Mouse (Mus musculus): ENCODE measurements around the gene Olfr45. TPM values are rescaled to one million over a fixed set of nuclear protein-coding genes. Genes with fewer than 3 reads are reported as not detected.

The Olfr45 gene
- polyA plus RNA-seq, 1 experiment from 2014 or later, result 0.09 TPM

DNA sequence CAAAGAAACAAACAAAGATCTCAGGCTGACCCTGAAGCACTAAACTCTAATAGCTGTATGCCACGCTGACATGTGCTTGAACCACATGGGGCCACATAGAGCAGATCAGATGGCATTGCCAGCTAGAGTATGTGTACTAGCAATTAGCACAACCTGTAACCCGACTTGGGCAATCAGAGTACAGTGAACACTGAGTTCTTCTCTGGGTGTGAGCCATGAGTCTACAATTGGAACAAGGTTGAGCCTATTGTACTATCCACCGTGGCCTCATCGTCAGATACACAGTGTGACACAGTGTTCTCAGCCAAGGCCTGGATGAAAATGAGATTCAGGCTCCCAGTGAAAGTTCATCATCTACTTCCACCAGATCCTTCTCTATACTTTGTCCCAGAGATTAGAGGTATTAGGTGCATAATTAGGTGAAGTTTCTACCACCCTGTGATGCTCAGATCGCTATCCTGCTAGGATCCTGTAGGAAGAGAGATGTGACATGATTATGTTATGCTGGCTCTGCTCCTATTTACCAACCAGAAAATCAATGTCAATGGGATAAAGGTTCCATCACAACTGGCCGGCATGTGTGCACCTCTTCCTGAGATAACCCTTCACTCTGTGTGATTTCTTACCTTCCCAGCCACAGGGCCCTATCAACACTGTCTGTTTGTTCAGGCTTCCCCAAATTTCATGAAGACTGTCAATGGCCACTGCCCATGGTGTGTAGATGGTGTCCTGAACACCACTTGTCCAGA lies 26.0 kb downstream of the Olfr45 start:
- Histone ChIP-seq H3K4me2 (ENCODE audit: low read depth, severe bottlenecking) (no peak overlapping the region), H3K27ac (replicated peaks; ENCODE audit: low read depth, low read length) (no peak overlapping the region), H3K4me1 (ENCODE audit: control insufficient read depth, insufficient read depth, low read length) (no peaks in the 10 kb centered on the region), H3K9me3 (ENCODE audit: control insufficient read depth, low read length) (no peaks in the 10 kb centered on the region), H3K36me3 (ENCODE audit: control insufficient read depth, insufficient read depth, low read length) (no peaks in the 10 kb centered on the region), H3K4me3 (ENCODE audit: low read depth, low read length) (no peak overlapping the region), H3K9ac (ENCODE audit: low read length) (no peak overlapping the region), H3K27me3 (ENCODE audit: control insufficient read depth, insufficient read depth, low read length) (no peaks in the 10 kb centered on the region)
- DNase-seq (ENCODE audit: low spot score) (no peak), ATAC-seq (ENCODE audit: insufficient number of reproducible peaks, low FRiP score, low TSS enrichment, low read depth) (no peak)
- WGBS, result 86% methylated on average over 6 of the region's 6 CpGs

DNA sequence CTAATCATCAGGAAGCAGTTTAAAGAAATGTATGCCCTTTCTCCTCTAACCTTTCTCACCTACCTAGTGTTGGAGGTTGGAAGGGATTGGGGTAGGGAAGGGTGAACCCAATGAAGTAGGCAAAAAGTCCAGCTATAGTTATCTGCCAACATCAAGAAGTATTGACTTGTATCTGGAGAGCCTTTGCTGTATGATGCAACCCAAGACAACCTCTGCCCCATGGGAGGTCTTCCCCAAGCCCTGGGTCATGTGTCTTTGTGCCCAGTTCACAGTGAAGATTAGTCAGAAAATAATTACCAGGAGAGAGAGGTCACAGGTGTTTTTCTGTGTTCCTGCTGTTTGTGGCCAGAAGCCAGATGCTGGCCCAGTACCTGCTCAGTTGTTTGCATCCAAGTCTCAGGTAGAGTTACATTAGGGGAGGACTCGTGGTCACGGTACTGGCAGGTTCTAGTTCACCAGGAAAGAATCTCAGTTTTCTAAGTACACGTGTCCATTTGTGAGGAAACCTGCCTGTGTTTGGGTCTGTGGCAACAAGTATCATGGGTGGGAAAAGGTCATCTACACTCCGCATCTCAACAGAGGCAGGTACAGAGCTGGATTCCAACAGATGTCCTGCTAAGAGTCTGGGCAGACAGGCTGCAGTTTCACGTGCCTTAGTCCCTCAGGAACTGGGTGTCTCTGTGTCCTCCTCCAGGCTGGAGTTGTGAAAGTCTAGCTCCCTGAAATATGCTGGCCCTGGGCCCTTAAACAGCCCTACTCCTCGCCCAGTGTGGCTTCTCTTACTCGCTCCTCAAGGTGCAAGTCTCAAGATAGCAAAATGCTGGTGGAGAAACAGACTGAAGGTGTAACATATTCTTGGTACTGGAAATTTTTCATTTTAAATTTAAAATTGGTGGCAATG lies 35.7 kb downstream of the Olfr45 start:
- Histone ChIP-seq H3K4me1 (ENCODE audit: control insufficient read depth, insufficient read depth, low read length) (no peaks in the 10 kb centered on the region), H3K4me2 (ENCODE audit: low read depth, severe bottlenecking) (no peak overlapping the region), H3K9me3 (ENCODE audit: control insufficient read depth, low read length) (no peaks in the 10 kb centered on the region), H3K36me3 (ENCODE audit: control insufficient read depth, insufficient read depth, low read length) (no peaks in the 10 kb centered on the region), H3K27me3 (ENCODE audit: control insufficient read depth, insufficient read depth, low read length) (no peaks in the 10 kb centered on the region), H3K27ac (replicated peaks; ENCODE audit: low read depth, low read length) (no peak overlapping the region), H3K4me3 (ENCODE audit: low read depth, low read length) (no peak overlapping the region), H3K9ac (ENCODE audit: low read length) (no peak overlapping the region)
- ATAC-seq (ENCODE audit: insufficient number of reproducible peaks, low FRiP score, low TSS enrichment, low read depth), result no peak
- WGBS, result 86% methylated on average over 7 of the region's 7 CpGs
- DNase-seq (ENCODE audit: low spot score), result no peak

- no peaks in the 10 kb centered on the region for H3K36me3 ChIP-seq (ENCODE audit: control insufficient read depth, insufficient read depth, low read length)
- no peaks in the 10 kb centered on the region for H3K27me3 ChIP-seq (ENCODE audit: control insufficient read depth, insufficient read depth, low read length)
- H3K4me3 ChIP-seq (ENCODE audit: low read depth, low read length), result no peak overlapping the region
- no peaks in the 10 kb centered on the region for H3K9me3 ChIP-seq (ENCODE audit: control insufficient read depth, low read length)
- 85% methylated on average over 6 of the region's 6 CpGs for WGBS
- ATAC-seq (ENCODE audit: insufficient number of reproducible peaks, low FRiP score, low TSS enrichment, low read depth), result no peak
- no peaks in the 10 kb centered on the region for H3K4me1 ChIP-seq (ENCODE audit: control insufficient read depth, insufficient read depth, low read length)
- H3K9ac ChIP-seq (ENCODE audit: low read length), result no peak overlapping the region
- H3K27ac ChIP-seq (replicated peaks; ENCODE audit: low read depth, low read length), result no peak overlapping the region
- H3K4me2 ChIP-seq (ENCODE audit: low read depth, severe bottlenecking), result no peak overlapping the region
- no peak for DNase-seq (ENCODE audit: low spot score)
These were observed 39.3 kb downstream of the Olfr45 start for GRCm38 (mm10) chr7:140721095-140721494.

DNA sequence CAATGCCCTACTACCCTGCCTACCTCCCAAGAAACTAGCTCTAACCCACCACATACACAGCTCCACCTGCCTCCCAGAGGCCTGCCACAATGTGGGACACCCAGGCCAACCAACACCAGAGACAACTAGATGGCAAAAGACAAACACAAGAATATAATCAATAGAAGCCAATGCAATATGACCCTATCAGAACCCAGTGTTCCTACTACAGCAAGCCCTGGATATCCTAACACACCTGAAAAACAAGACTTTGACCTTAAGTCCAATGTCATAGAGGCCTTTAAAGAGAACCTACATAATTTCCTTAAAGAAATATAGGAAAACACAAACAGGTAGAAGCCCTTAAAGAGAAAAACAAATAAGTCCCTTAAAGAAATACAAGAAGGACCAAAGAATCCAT lies 43.8 kb downstream of the Olfr45 start:
- H3K9ac ChIP-seq (ENCODE audit: low read length), result no peak overlapping the region
- H3K4me3 ChIP-seq (ENCODE audit: low read depth, low read length), result no peak overlapping the region
- no peak overlapping the region for H3K27ac ChIP-seq (replicated peaks; ENCODE audit: low read depth, low read length)
- no peaks in the 10 kb centered on the region for H3K36me3 ChIP-seq (ENCODE audit: control insufficient read depth, insufficient read depth, low read length)
- no peaks in the 10 kb centered on the region for H3K4me1 ChIP-seq (ENCODE audit: control insufficient read depth, insufficient read depth, low read length)
- H3K27me3 ChIP-seq (ENCODE audit: control insufficient read depth, insufficient read depth, low read length), result no peaks in the 10 kb centered on the region
- no peak for ATAC-seq (ENCODE audit: insufficient number of reproducible peaks, low FRiP score, low TSS enrichment, low read depth)
- no peak overlapping the region for H3K4me2 ChIP-seq (ENCODE audit: low read depth, severe bottlenecking)
- DNase-seq (ENCODE audit: low spot score), result no peak
- no peaks in the 10 kb centered on the region for H3K9me3 ChIP-seq (ENCODE audit: control insufficient read depth, low read length)

- Histone ChIP-seq H3K4me2 (ENCODE audit: low read depth, severe bottlenecking) (no peak overlapping the region), H3K27me3 (ENCODE audit: control insufficient read depth, insufficient read depth, low read length) (no peaks in the 10 kb centered on the region), H3K9me3 (ENCODE audit: control insufficient read depth, low read length) (no peaks in the 10 kb centered on the region), H3K36me3 (ENCODE audit: control insufficient read depth, insufficient read depth, low read length) (no peaks in the 10 kb centered on the region), H3K9ac (ENCODE audit: low read length) (no peak overlapping the region), H3K27ac (replicated peaks; ENCODE audit: low read depth, low read length) (no peak overlapping the region), H3K4me1 (ENCODE audit: control insufficient read depth, insufficient read depth, low read length) (no peaks in the 10 kb centered on the region), H3K4me3 (ENCODE audit: low read depth, low read length) (no peak overlapping the region)
- 71% methylated on average over 2 of the region's 2 CpGs for WGBS
- ATAC-seq (ENCODE audit: insufficient number of reproducible peaks, low FRiP score, low TSS enrichment, low read depth) (no peak), DNase-seq (ENCODE audit: low spot score) (no peak)
These were observed 51.4 kb downstream of the Olfr45 start for GRCm38 (mm10) chr7:140733162-140733561.

Other genes with a start within 250 kb of the Olfr45 start
- not detected in 2 replicates for gene Olfr533, start 218.6 kb upstream of the Olfr45 start, polyA plus RNA-seq (2014; fragmentation: Nextera tagmentation; extraction: Ambion mirVana)
- gene Olfr535, start 197.7 kb upstream of the Olfr45 start, polyA plus RNA-seq (2014; fragmentation: Nextera tagmentation; extraction: Ambion mirVana), result not detected in 2 replicates
- not detected in 2 replicates for gene Olfr536, start 174.6 kb upstream of the Olfr45 start, polyA plus RNA-seq (2014; fragmentation: Nextera tagmentation; extraction: Ambion mirVana)
- gene Olfr538, start 114.1 kb upstream of the Olfr45 start, polyA plus RNA-seq (2014; fragmentation: Nextera tagmentation; extraction: Ambion mirVana), result not detected in 2 replicates
- not detected in 2 replicates for gene Olfr46, start 80.7 kb upstream of the Olfr45 start, polyA plus RNA-seq (2014; fragmentation: Nextera tagmentation; extraction: Ambion mirVana)
- gene Olfr61, start 53.0 kb upstream of the Olfr45 start, polyA plus RNA-seq (2014; fragmentation: Nextera tagmentation; extraction: Ambion mirVana), result not detected in 2 replicates
- gene Olfr53, start 35.5 kb upstream of the Olfr45 start, polyA plus RNA-seq (2014; fragmentation: Nextera tagmentation; extraction: Ambion mirVana), result not detected in 2 replicates
- not detected in 2 replicates for gene Olfr539, start 22.0 kb upstream of the Olfr45 start, polyA plus RNA-seq (2014; fragmentation: Nextera tagmentation; extraction: Ambion mirVana)
- not detected in 2 replicates for gene Olfr541, start 15.3 kb downstream of the Olfr45 start, polyA plus RNA-seq (2014; fragmentation: Nextera tagmentation; extraction: Ambion mirVana)
- gene Cyp2e1, start 81.8 kb downstream of the Olfr45 start, polyA plus RNA-seq (2014; fragmentation: Nextera tagmentation; extraction: Ambion mirVana), result not detected in 2 replicates
- 0.85 and 1.0 TPM in 2 replicates for gene Syce1, start 105.9 kb downstream of the Olfr45 start, polyA plus RNA-seq (2014; fragmentation: Nextera tagmentation; extraction: Ambion mirVana)
- gene Zfp941, start 140.2 kb downstream of the Olfr45 start, polyA plus RNA-seq (2014; fragmentation: Nextera tagmentation; extraction: Ambion mirVana), result 2.0 and 3.1 TPM in 2 replicates
- gene Urah, start 153.1 kb downstream of the Olfr45 start, polyA plus RNA-seq (2014; fragmentation: Nextera tagmentation; extraction: Ambion mirVana), result 0.68 and 0.78 TPM in 2 replicates
- not detected in 2 replicates for gene Scgb1c1, start 163.6 kb downstream of the Olfr45 start, polyA plus RNA-seq (2014; fragmentation: Nextera tagmentation; extraction: Ambion mirVana)
- not detected in 2 replicates for gene Odf3, start 165.9 kb downstream of the Olfr45 start, polyA plus RNA-seq (2014; fragmentation: Nextera tagmentation; extraction: Ambion mirVana)
- gene Gm45785, start 174.4 kb downstream of the Olfr45 start, polyA plus RNA-seq (2014; fragmentation: Nextera tagmentation; extraction: Ambion mirVana), result not detected in 2 replicates
- gene Ric8a, start 175.0 kb downstream of the Olfr45 start, polyA plus RNA-seq (2014; fragmentation: Nextera tagmentation; extraction: Ambion mirVana), result 57.2 and 61.4 TPM in 2 replicates
- 27.9 and 33.6 TPM in 2 replicates for gene Bet1l, start 175.6 kb downstream of the Olfr45 start, polyA plus RNA-seq (2014; fragmentation: Nextera tagmentation; extraction: Ambion mirVana)
- gene Psmd13, start 200.0 kb downstream of the Olfr45 start, polyA plus RNA-seq (2014; fragmentation: Nextera tagmentation; extraction: Ambion mirVana), result 185 and 243 TPM in 2 replicates
- 21.6 and 23.2 TPM in 2 replicates for gene Sirt3, start 200.4 kb downstream of the Olfr45 start, polyA plus RNA-seq (2014; fragmentation: Nextera tagmentation; extraction: Ambion mirVana)
- 0.88 and 1.0 TPM in 2 replicates for gene Cox8b, start 218.5 kb downstream of the Olfr45 start, polyA plus RNA-seq (2014; fragmentation: Nextera tagmentation; extraction: Ambion mirVana)
- gene Nlrp6, start 239.0 kb downstream of the Olfr45 start, polyA plus RNA-seq (2014; fragmentation: Nextera tagmentation; extraction: Ambion mirVana), result 0.26 TPM in 1 of 2 replicates, not detected in the other

Measured in limb, embryonic 11.5 days (tissue).